Mouse (Mus musculus) lung, embryonic 16.5 days (tissue): Measurements from ENCODE around the gene Abcc6. TPM values are rescaled to one million over a fixed set of nuclear protein-coding genes. Genes with fewer than 3 reads are reported as not detected.

ENCODE experiments used
- ATAC-seq: fragments of 200-750 bp; cut with Nextera tagmentation; 2 replicates; pipeline ENCODE4 v1.8.0; 2017; ENCODE audit warnings: low read depth, mild to moderate bottlenecking, moderate library complexity
- H3K27ac ChIP-seq: fragments of 300-500 bp; sonication (generic); 2 replicates; pipeline ENCODE4 v1.5.1; 2014; ENCODE audit warnings: mild to moderate bottlenecking, control low read depth, low read length
- H3K27me3 ChIP-seq: fragments of 300-500 bp; sonication (generic); 2 replicates; pipeline ENCODE4 v1.6.1; 2014; ENCODE audit warnings: low read depth, low read length, mixed read lengths; ENCODE audit not compliant: control insufficient read depth, insufficient read depth
- H3K36me3 ChIP-seq: fragments of 300-500 bp; sonication (generic); 2 replicates; pipeline ENCODE4 v1.6.1; 2014; ENCODE audit warnings: low read length; ENCODE audit not compliant: control insufficient read depth, insufficient read depth
- H3K4me1 ChIP-seq: fragments of 300-500 bp; sonication (generic); replicated peaks from 2 replicates; pipeline ENCODE4 v1.6.1; 2014; ENCODE audit warnings: low read length, mixed read lengths; ENCODE audit not compliant: control insufficient read depth, insufficient read depth
- H3K4me2 ChIP-seq: fragments of 300-500 bp; sonication (generic); 2 replicates; pipeline ENCODE4 v1.6.1; 2014; ENCODE audit warnings: low read depth, low read length, control low read depth
- H3K4me3 ChIP-seq: fragments of 300-500 bp; sonication (generic); 2 replicates; pipeline ENCODE4 v1.5.1; 2014; ENCODE audit warnings: mild to moderate bottlenecking, low read length, control low read depth
- H3K9ac ChIP-seq: fragments of 300-500 bp; sonication (generic); 2 replicates; pipeline ENCODE4 v1.6.1; 2014; ENCODE audit warnings: low read length, control low read depth
- H3K9me3 ChIP-seq: fragments of 300-500 bp; sonication (generic); 2 replicates; pipeline ENCODE4 v1.6.1; 2016; ENCODE audit warnings: low read length; ENCODE audit not compliant: control insufficient read depth
- WGBS: fragments of 180-500 bp; shearing (Covaris S2); extraction: QIAGEN DNeasy Blood & Tissue Kit; methylation state at CpG from one replicate; pipeline ENCODE4 v1.1.7; 2014; 5-methylcytosine and 5-hydroxymethylcytosine counted together
- polyA plus RNA-seq: library from polyadenylated mRNA; unstranded; fragments of >200 nt; fragmentation: Nextera tagmentation; extraction: Ambion mirVana; gene quantifications from 2 replicates; pipeline ENCODE4 v1.2.1, GENCODE M21; 2015

The Abcc6 gene
- 0.25 and 0.63 TPM in 2 replicates for polyA plus RNA-seq

- Histone ChIP-seq H3K9ac (peak within 1 kb of the TSS; percentile 49; the same call in 1 of the 2 replicates), H3K4me2 (peak within 1 kb of the TSS; percentile 32), H3K4me1 (peaks cover 11% of the 10 kb centered on the region), H3K27me3 (no peaks in the 10 kb centered on the region), H3K9me3 (no peaks in the 10 kb centered on the region), H3K27ac (0 out of 2 replicates have a peak within 1 kb of the TSS, but pooled peaks have one; percentile 3), H3K4me3 (peak within 1 kb of the TSS; percentile 13), H3K36me3 (no peaks in the 10 kb centered on the region)
- no peak for ATAC-seq
- 5% methylated on average over 11 of the region's 11 CpGs for WGBS
These were observed at the start of gene Abcc6 for GRCm38 (mm10) chr7:46030145-46030488. Gene Abcc6, minus strand, starts transcription at chr7:46030302.

DNA sequence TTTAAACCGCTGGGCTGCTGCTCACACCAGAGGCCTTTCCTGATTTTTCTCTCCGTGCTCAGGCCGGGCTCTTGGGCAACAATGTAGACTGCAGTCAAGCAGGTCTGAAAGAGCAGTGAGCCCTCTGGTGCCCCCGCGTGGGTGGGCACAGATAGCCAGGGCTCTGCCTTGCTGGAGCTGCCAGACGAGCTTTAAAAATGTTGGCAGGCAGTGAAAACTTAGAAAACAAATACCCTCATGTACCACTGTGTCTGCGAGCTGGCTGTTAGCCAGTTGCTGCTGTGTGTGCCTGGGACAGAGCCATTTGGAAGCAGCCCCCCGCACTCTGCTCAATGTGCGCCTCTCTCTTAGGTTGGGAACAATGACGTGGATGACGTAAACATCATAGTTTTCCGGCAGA lies 47.6 kb upstream of the Abcc6 start:
- H3K36me3 ChIP-seq, result peaks cover 13% of the 10 kb centered on the region
- 80% methylated on average over 12 of the region's 12 CpGs for WGBS
- no peak overlapping the region for H3K9ac ChIP-seq
- H3K9me3 ChIP-seq, result no peaks in the 10 kb centered on the region
- H3K4me3 ChIP-seq, result no peak overlapping the region
- H3K4me2 ChIP-seq, result no peak overlapping the region
- no peak overlapping the region for H3K27ac ChIP-seq
- ATAC-seq, result no peak
- no peaks in the 10 kb centered on the region for H3K4me1 ChIP-seq
- H3K27me3 ChIP-seq, result no peaks in the 10 kb centered on the region

- no peak for ATAC-seq
- Histone ChIP-seq H3K27ac (no peak overlapping the region), H3K9me3 (no peaks in the 10 kb centered on the region), H3K4me2 (no peak overlapping the region), H3K36me3 (peaks cover 19% of the 10 kb centered on the region), H3K4me1 (no peaks in the 10 kb centered on the region), H3K9ac (no peak overlapping the region), H3K4me3 (no peak overlapping the region), H3K27me3 (no peaks in the 10 kb centered on the region)
- 79% methylated on average over 7 of the region's 7 CpGs for WGBS
These were observed 46.7 kb upstream of the Abcc6 start for GRCm38 (mm10) chr7:46076844-46077243.

GRCm38 (mm10) chr7:46068831-46069230 lies 38.7 kb upstream of the Abcc6 start:
- H3K9me3 ChIP-seq, result no peaks in the 10 kb centered on the region
- no peak overlapping the region for H3K4me3 ChIP-seq
- H3K4me2 ChIP-seq, result no peak overlapping the region
- H3K27ac ChIP-seq, result no peak overlapping the region
- no peak for ATAC-seq
- H3K9ac ChIP-seq, result no peak overlapping the region
- no peaks in the 10 kb centered on the region for H3K27me3 ChIP-seq
- H3K4me1 ChIP-seq, result no peaks in the 10 kb centered on the region
- peaks cover 34% of the 10 kb centered on the region for H3K36me3 ChIP-seq
- 90% methylated on average over 8 of the region's 8 CpGs for WGBS

- no peak overlapping the region for H3K4me2 ChIP-seq
- no peak overlapping the region for H3K9ac ChIP-seq
- ATAC-seq, result no peak
- WGBS, result 84% methylated on average over 6 of the region's 6 CpGs
- no peak overlapping the region for H3K4me3 ChIP-seq
- H3K9me3 ChIP-seq, result no peaks in the 10 kb centered on the region
- H3K27me3 ChIP-seq, result no peaks in the 10 kb centered on the region
- no peak overlapping the region for H3K27ac ChIP-seq
- H3K36me3 ChIP-seq, result peaks cover 34% of the 10 kb centered on the region
- H3K4me1 ChIP-seq, result no peaks in the 10 kb centered on the region
These were observed 33.2 kb upstream of the Abcc6 start for GRCm38 (mm10) chr7:46063296-46063695.

DNA sequence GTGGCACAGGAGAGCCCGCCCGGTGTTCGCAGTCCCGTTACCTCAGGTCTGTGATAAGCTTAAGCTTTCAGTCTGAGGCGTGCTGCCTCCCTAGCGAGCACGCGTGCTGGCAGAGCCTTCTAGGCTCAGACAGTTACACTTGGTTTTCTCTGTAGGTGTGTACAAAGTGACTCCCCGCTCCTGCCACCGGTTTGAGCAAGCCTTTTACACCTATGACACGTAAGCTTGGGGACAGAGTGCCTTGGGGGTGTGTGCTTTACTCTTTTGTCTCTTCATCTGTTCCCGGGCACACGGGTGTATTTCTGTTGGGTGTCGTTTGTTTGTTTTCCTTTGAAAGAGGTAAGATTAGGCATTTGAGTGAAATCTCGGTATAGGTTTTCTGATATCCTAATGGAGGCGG lies 31.5 kb upstream of the Abcc6 start:
- Histone ChIP-seq H3K9ac (no peak overlapping the region), H3K9me3 (no peaks in the 10 kb centered on the region), H3K4me2 (no peak overlapping the region), H3K27me3 (no peaks in the 10 kb centered on the region), H3K4me3 (no peak overlapping the region), H3K4me1 (no peaks in the 10 kb centered on the region), H3K36me3 (peaks cover 35% of the 10 kb centered on the region), H3K27ac (no peak overlapping the region)
- no peak for ATAC-seq
- 92% methylated on average over 16 of the region's 16 CpGs for WGBS

GRCm38 (mm10) chr7:46060688-46061087 lies 30.6 kb upstream of the Abcc6 start:
- Histone ChIP-seq H3K4me1 (no peaks in the 10 kb centered on the region), H3K4me3 (no peak overlapping the region), H3K9me3 (no peaks in the 10 kb centered on the region), H3K9ac (no peak overlapping the region), H3K4me2 (no peak overlapping the region), H3K27me3 (no peaks in the 10 kb centered on the region), H3K36me3 (peaks cover 30% of the 10 kb centered on the region), H3K27ac (no peak overlapping the region)
- 96% methylated on average over 8 of the region's 8 CpGs for WGBS
- no peak for ATAC-seq

GRCm38 (mm10) chr7:46058882-46059281 lies 28.8 kb upstream of the Abcc6 start:
- no peak for ATAC-seq
- H3K4me3 ChIP-seq, result no peak overlapping the region
- no peaks in the 10 kb centered on the region for H3K9me3 ChIP-seq
- H3K36me3 ChIP-seq, result peaks cover 38% of the 10 kb centered on the region
- 88% methylated on average over 11 of the region's 11 CpGs for WGBS
- H3K4me2 ChIP-seq, result no peak overlapping the region
- H3K27me3 ChIP-seq, result no peaks in the 10 kb centered on the region
- no peaks in the 10 kb centered on the region for H3K4me1 ChIP-seq
- H3K9ac ChIP-seq, result no peak overlapping the region
- no peak overlapping the region for H3K27ac ChIP-seq

GRCm38 (mm10) chr7:46053566-46053965 lies 23.5 kb upstream of the Abcc6 start:
- no peak overlapping the region for H3K4me2 ChIP-seq
- ATAC-seq, result no peak
- H3K4me1 ChIP-seq, result no peaks in the 10 kb centered on the region
- H3K27me3 ChIP-seq, result no peaks in the 10 kb centered on the region
- H3K9ac ChIP-seq, result no peak overlapping the region
- peaks cover 24% of the 10 kb centered on the region for H3K36me3 ChIP-seq
- WGBS, result 77% methylated on average over 3 of the region's 3 CpGs
- H3K4me3 ChIP-seq, result no peak overlapping the region
- H3K9me3 ChIP-seq, result no peaks in the 10 kb centered on the region
- H3K27ac ChIP-seq, result no peak overlapping the region

DNA sequence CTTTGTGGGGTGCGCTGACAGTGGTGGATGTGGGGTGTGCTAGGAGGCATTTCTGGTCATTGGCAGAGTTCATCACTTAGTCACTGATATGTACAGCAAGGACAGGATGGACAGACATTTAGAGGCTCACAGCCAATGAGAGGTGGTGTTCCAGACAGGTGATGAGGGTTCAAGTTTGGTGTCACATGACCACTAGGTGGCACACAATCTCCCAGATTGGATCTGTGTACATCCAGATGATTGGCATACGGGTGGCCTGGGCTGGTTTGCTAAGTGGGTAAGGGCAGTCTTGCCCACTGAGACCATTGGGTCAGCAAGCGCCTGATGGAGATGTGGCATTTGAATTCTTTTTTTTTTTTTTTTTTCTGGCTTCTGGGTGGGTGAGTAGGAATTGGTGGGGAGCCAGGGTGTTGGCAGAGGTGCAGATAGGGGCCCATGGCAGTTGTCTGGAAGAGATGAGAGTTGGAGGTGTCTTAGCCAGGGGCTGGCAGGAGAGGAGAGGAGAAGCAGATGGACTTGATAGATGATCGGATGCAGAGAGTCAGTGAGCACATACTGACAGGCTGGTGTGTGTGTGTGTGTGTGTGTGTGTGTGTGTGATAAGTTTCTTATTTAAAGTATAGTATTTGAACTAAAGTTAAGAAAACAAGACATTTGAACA lies 22.2 kb upstream of the Abcc6 start:
- no peak for ATAC-seq
- WGBS, result 79% methylated on average over 4 of the region's 4 CpGs
- Histone ChIP-seq H3K4me2 (no peak overlapping the region), H3K27me3 (no peaks in the 10 kb centered on the region), H3K4me1 (no peaks in the 10 kb centered on the region), H3K27ac (no peak overlapping the region), H3K4me3 (no peak overlapping the region), H3K9ac (no peak overlapping the region), H3K36me3 (peaks cover 31% of the 10 kb centered on the region), H3K9me3 (no peaks in the 10 kb centered on the region)
